In the genomic region with DNA sequence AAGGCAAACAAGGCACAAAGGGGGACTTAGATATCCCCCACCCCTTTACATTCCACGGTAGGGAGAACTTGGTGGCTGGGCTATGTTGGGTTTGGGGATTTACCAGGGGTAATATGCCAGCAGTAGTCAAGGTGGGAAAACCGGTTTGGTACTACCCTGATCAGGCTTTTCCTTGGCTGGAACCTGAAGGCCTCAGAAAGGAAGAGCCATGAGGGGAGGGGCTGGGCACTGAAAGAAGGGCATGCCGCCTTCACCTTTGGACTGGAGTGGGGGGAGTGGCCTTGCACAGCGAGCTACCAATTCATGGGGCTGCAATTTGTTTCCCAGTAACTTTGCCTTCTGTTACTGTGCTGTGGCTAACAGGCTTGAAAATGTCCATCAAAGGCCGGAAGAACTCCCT, we compare ENCODE assay signal across 8 mouse cellular contexts. TPM values are rescaled to one million over a fixed set of nuclear protein-coding genes. Genes with fewer than 3 reads are reported as not detected.
DNase-seq lines count a peak whose midpoint lies in the region; ATAC-seq lines count a peak whose summit lies in the region.
"Had no signal": no experiment of that assay in that cellular context is flagged by ENCODE, and none has a peak within 500 bp of the region (broad histone marks: within the 10 kb centered on the region; RNA-seq: fewer than 3 reads in every experiment).

No protein-coding gene starts in this region.

- H3K4me1 ChIP-seq in hindbrain, embryonic 15.5 days (replicated peaks): peaks cover 62% of the 10 kb centered on the region

- H3K36me3 ChIP-seq in hindbrain, embryonic 15.5 days: peaks cover 3% of the 10 kb centered on the region; the same call in 1 of the 2 replicates

- 64% methylated on average over 5 of the region's 5 CpGs for WGBS in hindbrain, embryonic 15.5 days

- no peak for ATAC-seq in hindbrain, embryonic 15.5 days (ENCODE audit: low FRiP score, low read depth)

- H3K27ac ChIP-seq in hindbrain, embryonic 15.5 days (replicated peaks): no peak overlapping the region

- H3K9ac ChIP-seq in hindbrain, embryonic 15.5 days: no peak overlapping the region

- H3K9me3 ChIP-seq in hindbrain, embryonic 15.5 days: no peaks in the 10 kb centered on the region
- H3K9me3 ChIP-seq: megakaryocyte, embryonic 14.5 days had no signal

- H3K27me3 ChIP-seq in hindbrain, embryonic 15.5 days: peaks cover 18% of the 10 kb centered on the region

- peak; percentile 41 for DNase-seq in ovary, postnatal 36 days (ENCODE audit: low spot score)
- DNase-seq in ovary, postnatal 10 days (ENCODE audit: low spot score): no peak
- peak; percentile 77 to 84 for DNase-seq in lung, adult 18-20 months
- DNase-seq in yolk sac, embryonic 10.5 days (ENCODE audit: low spot score): peak; percentile 65
- DNase-seq in embryo, embryonic 11 days: no peak
- DNase-seq in gastrocnemius, postnatal 10 days: no peak

- peak overlapping the region; percentile 94 for H3K4me2 ChIP-seq in hindbrain, embryonic 15.5 days

- H3K4me3 ChIP-seq in hindbrain, embryonic 15.5 days: 0 out of 2 replicates have a peak overlapping the region, but pooled peaks have one; percentile 58
- H3K4me3 ChIP-seq: megakaryocyte, embryonic 14.5 days had no signal

RNA-seq across cellular contexts. Expression of a gene that starts 3.4 kb away (rescaled TPM):
- polyA plus RNA-seq in hindbrain, embryonic 15.5 days (2015; fragmentation: Nextera tagmentation; extraction: Ambion mirVana): 15.2 and 15.5 TPM in 2 replicates
- 10 to 100 TPM; 58.4 to 59.5 TPM for total RNA-seq in gastrocnemius, postnatal 10 days (2021)

RNA-seq across cellular contexts. Expression of a gene that starts 10.3 kb away (rescaled TPM):
- polyA plus RNA-seq in hindbrain, embryonic 15.5 days (2015; fragmentation: Nextera tagmentation; extraction: Ambion mirVana): 29.2 and 30.8 TPM in 2 replicates
- total RNA-seq in gastrocnemius, postnatal 10 days (2021): 10 to 100 TPM in 1 of 2 experiments, 1 to 10 TPM in 1; 9.4 to 13.0 TPM

RNA-seq across cellular contexts. Expression of a gene that starts 10.6 kb away (rescaled TPM):
- polyA plus RNA-seq in hindbrain, embryonic 15.5 days (2015; fragmentation: Nextera tagmentation; extraction: Ambion mirVana): 10.3 and 10.9 TPM in 2 replicates
- 1 to 10 TPM; 3.8 to 4.5 TPM for total RNA-seq in gastrocnemius, postnatal 10 days (2021)

RNA-seq across cellular contexts. Expression of a gene that starts 16.6 kb away (rescaled TPM):
- 86.4 and 90.9 TPM in 2 replicates for polyA plus RNA-seq in hindbrain, embryonic 15.5 days (2015; fragmentation: Nextera tagmentation; extraction: Ambion mirVana)
- 1 to 10 TPM; 7.2 to 9.3 TPM for total RNA-seq in gastrocnemius, postnatal 10 days (2021)

RNA-seq across cellular contexts. Expression of a gene that starts 30.4 kb away (rescaled TPM):
- polyA plus RNA-seq in hindbrain, embryonic 15.5 days (2015; fragmentation: Nextera tagmentation; extraction: Ambion mirVana): 33.5 and 33.9 TPM in 2 replicates
- 10 to 100 TPM; 16.1 to 16.3 TPM for total RNA-seq in gastrocnemius, postnatal 10 days (2021)

Comparison
In these comparisons a context has a peak if more than half of its experiments do, and no peak if none do; other contexts are left out.
1. DNase-seq: peak in ovary, postnatal 36 days (single experiment), lung, adult 18-20 months (2 of 2) and yolk sac, embryonic 10.5 days (single experiment); none in ovary, postnatal 10 days (single experiment), embryo, embryonic 11 days (single experiment) and gastrocnemius, postnatal 10 days (single experiment).